Mouse (Mus musculus) left cerebral cortex, adult 18-20 months (tissue): Measurements from ENCODE around the gene Hibch. TPM values are rescaled to one million over a fixed set of nuclear protein-coding genes. Genes with fewer than 3 reads are reported as not detected.
"Not testable (repeated sequence)": the region's sequence is repeated elsewhere in the genome, so short reads cannot be mapped to it uniquely, and the experiment has no call there.

ENCODE experiments used
- DNase-seq, 2 experiments: peaks; one replicate each; pipeline ENCODE4 v3.0.0; 2021 to 2022; ENCODE audit warnings: low spot score in 2 of 2, mixed read lengths in 1 of 2
- total RNA-seq, 2 experiments: library from RNA; stranded (reverse); gene quantifications; 2 replicates each; pipeline ENCODE4 v1.2.3; 2021

The Hibch gene
- total RNA-seq, 2 experiments from 2014 or later: 12.3 to 15.3 TPM

DNA sequence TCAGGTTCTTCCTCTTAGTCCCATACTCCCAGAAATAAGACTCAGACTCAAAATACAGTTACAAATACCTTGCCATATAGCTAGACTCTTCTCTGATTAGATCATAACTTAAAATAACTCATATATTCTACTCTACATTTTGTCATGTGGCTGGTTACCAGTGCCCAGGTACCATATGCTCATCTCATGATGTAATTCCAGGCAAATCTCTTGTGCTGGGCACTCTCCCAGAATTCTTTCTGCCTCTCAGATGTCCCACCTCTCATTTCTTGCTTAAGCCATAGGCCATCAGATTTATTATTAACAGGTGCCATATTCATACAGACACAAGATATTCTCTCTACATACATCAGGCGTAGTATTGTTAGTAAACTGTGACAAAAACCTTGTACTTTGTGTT lies 23.1 kb downstream of the Hibch start:
- no peak for DNase-seq

DNA sequence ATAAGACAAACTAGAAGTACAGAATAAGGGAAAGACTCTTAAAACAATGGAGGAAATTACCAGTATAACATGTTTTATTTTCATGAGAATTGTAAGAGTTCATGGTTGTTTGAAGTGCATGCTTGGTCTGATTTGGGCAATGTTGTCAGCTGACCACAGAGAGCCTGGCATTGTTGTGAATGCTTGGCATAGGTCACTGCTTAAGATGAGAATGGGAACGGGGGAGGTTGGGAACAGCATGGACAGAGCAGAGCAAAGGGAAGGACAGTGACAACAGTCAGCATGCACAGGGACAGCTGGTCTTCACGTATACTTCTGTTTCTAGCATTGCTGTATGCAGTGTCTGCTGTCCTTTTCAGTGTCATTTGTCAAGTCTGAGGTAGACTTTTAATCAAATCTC lies 39.5 kb downstream of the Hibch start:
- DNase-seq: no peak

DNA sequence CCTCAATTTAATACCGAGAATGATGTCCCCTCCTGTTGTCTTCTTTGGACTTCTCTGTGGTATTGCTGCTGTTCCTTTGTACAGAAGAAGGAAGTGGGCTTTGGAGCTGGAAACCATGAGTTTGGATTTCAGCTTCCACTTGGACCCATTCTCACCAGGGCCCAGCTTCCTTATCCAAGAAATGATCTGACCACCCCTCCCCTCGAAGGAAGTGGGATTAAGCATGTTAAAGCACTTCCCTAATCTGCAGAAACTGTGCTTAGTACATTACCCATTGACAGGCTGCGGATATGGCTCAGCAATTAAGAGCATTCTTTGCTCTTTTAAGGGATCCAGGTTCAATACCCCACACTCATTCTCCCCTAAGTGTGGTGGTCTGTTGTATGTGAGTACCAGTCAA lies 65.1 kb downstream of the Hibch start:
- no peak for DNase-seq

DNA sequence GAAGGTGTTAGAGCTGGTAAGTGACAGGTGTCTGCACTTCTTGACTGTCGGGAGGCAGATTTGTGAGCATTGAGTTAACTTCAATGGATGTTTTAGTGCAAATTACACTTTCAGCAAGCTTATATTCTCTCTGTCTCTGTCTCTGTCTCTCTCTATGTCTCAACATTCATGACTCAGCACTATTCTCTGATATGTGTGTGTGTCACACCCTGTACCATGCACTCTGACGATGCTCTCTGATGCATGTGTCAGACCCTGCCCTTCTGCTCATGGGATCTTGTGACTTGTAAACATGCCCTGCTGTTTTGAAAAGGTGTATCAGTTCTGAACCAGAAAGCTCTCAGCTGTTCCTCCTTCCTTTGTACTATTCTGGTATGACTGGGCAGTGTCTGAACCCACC lies 71.9 kb downstream of the Hibch start:
- no peak for DNase-seq

DNA sequence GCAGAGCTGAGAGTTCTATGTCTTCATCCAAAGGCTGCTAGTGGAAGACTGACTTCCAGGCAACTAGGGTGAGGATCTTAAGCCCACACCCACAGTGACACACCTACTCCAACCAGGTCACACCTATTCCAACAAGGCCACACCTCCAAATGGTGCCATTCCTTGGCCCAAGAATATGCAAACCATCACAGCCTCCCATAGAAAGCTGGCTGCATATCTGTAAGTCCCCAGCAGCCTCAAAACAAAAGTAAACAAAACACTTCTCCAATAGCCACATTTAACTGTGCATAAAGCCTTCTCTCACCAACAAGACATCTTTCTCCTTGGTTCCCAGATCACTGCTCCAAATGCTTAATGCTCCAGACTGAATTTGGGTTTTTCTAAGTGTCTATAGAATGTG lies 74.2 kb downstream of the Hibch start:
- not testable (repeated sequence) for DNase-seq

DNA sequence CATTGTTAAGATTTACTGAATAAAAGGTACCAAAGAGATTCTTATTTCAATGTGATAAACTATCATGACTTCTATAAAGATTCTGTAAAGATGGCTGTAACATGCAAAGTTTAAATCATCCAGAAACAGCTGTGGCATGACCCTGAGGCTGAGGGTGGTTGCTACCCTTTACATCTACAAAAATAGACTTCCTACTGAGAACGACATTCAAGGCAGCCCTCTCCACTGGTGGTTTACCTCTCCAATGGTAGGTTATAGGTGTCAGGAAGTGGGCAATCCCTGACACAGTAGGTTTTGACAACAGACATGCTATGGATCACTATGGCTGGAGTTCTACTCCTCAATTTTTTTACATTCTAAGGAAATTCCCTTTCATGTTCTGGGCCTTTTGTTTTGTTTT lies 79.8 kb downstream of the Hibch start:
- DNase-seq: not testable (repeated sequence)

DNA sequence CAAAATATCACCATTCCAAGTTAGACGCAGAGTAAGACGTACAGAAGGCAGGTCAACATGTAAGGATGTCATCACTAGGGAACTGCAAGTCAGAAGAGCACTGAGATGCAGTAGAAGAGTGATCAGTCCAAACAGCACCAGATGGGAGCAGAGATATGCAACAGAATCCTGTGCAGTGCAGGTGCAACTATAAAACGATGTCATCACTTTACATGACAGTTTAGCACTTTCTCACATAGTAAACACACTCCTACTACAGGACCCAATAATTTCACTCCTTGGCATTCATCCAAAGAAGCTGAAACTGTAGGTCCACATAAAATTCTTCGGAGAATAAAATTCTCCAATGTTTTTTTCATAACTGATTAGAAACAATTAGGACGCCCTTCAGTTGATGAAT lies 89.8 kb downstream of the Hibch start:
- DNase-seq: no peak

DNA sequence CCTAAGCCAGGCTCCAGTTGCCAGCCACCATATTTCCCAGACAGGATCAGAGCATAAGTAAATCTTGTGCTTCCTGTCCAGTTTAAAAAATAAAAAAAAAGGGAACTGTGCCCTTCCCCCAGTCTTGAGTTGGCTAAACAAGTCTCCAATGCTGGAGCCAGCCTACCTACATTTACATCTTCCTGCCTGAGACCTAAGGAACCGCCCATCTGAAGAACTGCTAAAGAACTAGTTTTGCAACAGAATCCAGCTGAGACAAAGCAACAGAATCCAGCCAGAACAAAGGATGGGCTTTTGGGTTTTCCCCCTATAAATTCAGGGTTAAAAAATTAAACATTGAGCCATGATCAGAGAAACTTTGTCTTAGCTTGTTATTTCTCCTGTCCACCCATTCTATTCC lies 94.3 kb downstream of the Hibch start:
- DNase-seq: no peak

DNA sequence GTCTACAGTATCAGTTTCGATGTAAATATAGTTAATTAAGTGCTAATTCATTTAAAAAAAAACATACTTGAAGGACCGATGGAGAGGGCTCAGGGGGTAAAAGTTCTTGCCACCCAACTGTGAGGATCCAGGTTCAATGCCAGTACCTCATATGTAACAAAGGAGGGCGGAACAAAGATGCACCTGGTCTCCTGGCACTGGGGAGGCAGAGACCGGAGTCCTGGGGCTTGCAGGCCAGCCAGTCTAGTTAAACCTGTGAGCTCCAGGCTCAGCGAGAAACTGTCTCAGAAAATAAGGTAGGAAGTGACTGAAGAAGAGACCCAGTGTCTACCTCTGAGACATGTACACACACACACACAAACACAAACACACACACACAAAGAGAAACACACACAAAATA lies 103.2 kb downstream of the Hibch start:
- DNase-seq: no peak

DNA sequence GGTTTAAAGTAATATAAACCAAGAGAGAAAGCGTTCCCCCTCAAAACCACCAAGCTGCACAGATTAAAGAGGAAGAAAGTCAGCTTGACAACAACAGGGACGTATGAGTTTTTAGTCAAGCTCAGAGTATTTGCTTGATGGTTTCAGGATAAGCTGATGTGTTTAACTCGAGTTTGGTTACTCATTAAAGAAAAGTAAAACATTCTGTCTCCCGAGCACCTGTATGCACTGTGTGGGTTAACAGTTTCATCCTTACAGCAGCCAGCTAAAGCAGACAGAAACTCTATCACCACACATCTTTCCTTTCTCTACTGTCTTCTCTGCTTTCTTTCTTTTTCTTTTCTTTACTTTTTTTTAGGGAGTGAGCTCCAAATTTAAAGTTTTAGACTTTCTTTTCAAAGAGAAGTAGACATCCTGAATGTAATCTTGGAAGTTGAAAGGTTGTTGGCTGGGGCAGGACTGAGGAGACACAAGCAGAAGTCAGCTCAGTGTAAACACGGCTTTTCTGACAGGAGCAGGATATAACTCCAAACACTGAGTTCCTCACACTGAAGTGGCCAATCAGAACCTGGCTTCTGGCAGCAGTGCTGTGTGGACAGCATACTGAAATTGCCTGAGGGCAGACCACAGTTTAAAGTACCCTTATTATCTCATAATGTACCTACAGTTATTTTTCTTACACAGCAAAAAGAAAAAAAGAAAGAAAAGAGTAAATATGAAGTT lies 106.6 kb downstream of the Hibch start:
- no peak for DNase-seq

DNA sequence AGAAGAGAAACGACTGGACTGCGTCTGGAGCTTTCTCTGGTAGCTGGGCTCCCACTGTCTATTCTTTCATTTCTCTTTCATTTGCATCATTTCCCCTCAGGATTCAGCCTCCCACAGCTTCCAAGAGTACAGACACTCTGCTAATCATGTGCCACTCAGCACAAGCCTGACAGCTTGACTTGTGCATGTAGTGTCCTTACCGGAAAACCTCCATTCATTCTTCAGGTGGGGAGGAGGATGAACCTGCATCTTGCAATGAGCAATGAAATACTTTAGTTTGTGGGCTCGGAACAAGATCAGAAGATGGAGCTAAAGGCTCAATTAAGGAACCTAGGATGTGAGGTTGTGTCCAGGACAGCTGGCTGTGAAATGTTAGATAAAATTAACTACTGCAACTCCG lies 107.4 kb downstream of the Hibch start:
- DNase-seq: peak in 1 of 2 experiments; percentile 25

DNA sequence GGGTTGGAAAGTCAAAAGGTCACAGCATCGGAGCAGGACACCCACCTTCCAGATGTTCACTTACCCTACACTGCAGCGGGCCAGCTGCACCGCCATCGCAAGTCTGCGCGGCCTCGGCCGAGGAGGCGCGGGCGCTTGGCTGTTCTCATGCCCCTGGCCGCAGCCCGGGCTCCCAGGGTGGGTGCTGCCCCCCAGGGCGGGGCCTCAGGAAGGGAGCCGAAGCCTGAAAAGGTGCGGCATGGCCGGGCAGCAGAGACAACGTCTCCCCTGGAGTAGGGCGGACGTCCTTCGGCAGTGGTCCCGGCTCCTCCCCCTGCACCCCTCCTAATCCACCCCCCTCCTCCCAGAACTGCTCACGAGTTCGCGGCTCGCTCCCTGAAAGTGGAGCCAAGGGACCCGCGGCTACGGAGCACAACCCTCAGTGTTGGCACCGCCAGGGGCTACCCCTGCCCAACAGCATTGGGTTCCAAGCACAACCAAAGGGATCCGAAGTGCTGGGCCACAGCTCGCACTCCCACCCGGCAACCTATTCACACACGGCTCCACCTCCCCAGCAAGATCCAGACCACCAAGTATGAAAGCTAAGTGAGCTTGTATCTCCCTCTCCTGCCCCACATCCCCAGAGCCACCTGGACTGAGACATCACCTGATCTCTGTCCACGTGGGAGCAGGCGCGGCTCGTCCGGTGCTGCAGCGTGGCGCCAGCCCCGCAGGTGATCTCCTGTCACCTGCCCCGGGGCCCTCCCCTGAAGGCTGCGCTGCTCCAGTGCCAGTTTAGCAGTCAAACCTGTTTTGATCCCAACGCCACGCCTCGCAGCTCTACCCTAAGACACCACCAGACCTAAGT lies 108.0 kb downstream of the Hibch start:
- DNase-seq: peak; percentile 19 to 20

DNA sequence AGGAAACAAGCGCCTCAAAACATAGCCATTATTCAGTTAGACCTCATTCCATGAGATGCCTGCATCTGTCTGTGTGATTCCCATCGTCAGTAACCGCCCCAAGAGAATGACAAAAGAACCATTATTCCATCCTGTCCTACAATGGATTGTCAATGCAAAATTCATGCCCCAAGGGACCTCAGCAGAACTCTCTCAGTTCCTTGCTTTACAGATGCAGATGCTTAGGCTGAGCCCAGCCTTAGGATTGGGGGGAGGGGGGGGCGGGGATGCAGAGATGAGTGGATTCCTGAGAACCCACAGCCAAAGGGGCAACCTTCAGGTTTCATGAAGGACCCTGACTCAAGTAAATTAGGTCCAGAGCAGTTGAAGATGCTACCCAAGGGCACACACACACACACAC lies 108.8 kb downstream of the Hibch start:
- no peak for DNase-seq

DNA sequence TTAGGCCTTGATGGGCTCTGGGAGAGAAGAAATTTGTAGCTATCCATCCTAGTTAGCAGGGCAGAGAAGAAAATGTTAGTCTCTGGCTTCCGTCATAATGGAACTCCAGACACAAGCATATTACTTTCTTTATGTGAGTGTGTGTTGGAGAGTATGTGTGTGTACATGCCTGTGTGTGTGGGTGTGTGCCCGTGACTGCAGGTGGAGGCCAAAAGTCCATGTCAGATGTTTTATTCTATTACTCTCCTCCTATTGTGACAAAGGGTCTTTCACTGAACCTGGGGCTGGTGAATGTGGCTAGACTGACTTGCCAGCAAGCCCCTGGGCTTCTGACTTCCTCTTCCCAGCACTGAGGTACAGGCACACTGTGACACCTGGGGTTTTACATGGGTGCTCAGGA lies 109.7 kb downstream of the Hibch start:
- DNase-seq: no peak

DNA sequence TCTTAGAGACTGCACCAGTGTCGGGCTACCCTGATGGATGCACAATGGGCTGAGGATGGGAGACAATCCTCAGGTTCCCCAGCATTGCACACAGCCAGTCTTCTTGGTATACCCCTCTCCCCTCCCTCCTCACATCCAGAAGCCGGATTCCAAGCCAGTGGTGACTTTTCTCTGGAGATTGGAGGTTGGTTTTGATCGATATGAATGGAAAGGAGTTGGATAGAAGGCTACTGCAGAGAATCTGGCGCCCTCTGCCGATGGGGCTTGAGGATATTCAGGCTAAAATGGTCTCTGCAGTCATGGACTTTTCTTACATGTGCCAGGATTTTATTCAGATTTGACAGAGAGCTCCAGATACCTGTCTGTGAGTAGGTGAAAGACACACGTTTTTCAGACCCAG lies 110.4 kb downstream of the Hibch start:
- peak; percentile 69 to 74 for DNase-seq

DNA sequence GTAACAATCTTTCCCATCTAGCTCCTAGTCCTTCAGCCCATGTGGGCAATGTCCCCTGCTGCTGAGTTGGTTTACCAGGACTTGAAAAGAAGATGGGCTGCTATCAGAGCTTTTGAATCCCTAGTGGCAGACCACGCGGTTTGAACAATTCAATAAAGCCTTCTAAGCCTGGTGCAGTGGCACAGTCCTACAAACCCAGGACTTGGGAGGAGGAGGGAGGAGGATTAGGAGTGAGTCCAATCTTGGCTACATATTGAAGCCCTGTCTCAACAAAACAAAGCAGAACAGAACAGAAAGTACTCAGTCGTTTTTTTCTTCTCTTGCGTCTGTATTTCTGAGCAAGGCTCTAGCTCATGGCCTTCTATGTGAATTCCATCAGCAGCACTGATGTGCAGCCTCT lies 112.0 kb downstream of the Hibch start:
- DNase-seq: no peak

DNA sequence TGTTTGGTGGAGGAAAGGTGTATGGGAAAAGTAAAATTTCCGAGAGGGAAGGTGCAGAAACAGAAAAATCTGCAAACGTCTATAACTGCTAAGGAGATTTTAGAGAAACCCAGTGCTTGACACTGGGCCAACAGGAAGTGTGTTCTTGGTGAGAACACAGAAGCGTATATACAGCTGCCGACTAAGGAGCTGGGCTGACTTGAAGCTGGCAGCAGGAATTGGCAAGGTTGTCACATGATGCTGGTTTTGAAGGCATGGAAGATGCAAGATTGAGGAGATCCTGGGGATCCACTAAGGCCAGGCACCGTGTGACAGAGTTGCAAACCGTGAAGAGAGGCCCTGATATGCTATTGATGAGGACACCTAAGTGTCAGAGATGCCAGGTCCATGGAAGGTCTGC lies 115.5 kb downstream of the Hibch start:
- DNase-seq: no peak

DNA sequence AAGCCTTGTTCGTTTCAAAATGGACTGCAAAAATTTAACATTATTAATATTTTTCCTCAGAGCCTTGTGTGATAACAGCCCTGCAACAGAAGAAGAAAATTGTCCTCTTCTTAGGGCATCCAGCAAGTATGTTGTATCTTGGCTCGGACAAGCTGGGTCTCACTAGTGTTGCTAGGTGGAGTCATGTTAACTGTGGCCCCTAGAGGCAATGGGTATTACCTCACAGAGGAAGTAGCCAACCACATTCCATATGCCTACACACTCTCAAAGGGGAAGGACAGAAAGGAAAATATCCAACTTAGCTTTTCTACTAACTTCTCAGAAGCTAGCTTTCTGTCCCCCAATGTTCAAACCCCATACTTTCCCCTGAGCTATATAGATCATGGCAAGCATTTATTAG lies 118.4 kb downstream of the Hibch start:
- no peak for DNase-seq

DNA sequence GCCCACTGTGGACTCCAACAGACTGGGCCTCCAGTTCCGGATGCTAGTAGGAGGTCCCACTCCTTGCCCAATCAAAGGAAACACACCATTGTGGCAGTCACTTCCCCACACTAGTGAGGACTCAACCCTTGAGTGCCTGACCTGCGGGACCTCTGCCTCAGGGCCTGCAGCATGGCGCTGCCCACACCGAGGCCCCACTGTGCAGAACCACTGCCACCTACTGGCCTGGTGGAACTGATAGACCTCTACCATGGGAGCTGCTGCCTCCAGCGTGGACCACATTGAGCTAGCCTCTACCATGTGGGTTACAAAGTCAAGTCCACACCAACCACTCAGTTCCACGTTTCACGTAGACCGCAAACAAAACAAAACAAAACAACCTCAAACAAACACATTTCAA lies 119.9 kb downstream of the Hibch start:
- no peak for DNase-seq
